In the genomic region with DNA sequence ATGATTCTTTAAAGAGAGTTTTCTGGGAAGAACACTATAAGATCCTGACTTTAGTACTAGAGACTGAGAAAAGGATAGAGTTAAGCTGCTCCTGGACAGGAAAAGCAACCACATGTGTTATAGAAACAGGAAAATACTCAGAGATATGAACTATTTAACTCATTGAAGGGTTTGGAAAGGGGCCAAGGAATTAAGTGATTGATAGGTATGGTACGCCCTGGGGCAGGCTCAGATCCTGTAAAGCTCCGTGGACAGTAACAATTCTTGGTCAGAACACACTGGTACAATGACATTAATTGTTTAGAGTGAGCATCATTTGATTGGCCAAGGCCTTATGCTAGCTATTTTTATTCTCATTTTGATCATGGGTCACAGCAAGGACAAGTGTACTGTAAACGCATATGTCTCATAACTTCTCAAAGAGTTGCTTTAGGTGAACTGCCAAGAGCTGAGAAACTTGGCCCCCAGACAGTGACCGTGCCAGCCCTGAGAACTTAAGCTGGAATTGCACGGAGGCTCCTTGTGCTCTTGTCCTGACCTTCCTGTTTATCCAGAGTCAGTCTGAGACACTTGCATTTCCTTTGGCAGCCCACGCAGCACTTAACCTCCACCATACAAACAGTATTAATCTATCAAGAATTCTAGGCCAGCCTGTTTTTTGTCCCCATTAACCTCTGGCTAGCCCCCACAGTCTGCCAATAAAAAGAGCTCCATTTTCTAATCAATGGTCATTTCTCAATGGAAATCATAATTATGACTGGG, we compare ENCODE assay signal across 25 mouse cellular contexts.
DNase-seq lines count a peak whose midpoint lies in the region; ATAC-seq and TF ChIP-seq lines count a peak whose summit lies in the region.
"Had no signal": no experiment of that assay in that cellular context is flagged by ENCODE, and none has a peak within 500 bp of the region (broad histone marks: within the 10 kb centered on the region; RNA-seq: fewer than 3 reads in every experiment).

No protein-coding gene starts in this region.

- peak; percentile 33 for ATAC-seq in lung, postnatal 0 days
- no peak for ATAC-seq in midbrain, embryonic 11.5 days (ENCODE audit: low FRiP score)
- ATAC-seq: inflammation-experienced regulatory T-cells, adult 6 months had no signal

- H3K27me3 ChIP-seq in lung, postnatal 0 days (replicated peaks; ENCODE audit: insufficient read depth, low read length), result no peaks in the 10 kb centered on the region
- no peaks in the 10 kb centered on the region for H3K27me3 ChIP-seq in midbrain, embryonic 11.5 days (ENCODE audit: control insufficient read depth, insufficient read depth, low read length)
- H3K27me3 ChIP-seq: CH12.LX; liver, embryonic 15.5 days; neural tube, embryonic 12.5 days had no signal

- no peak overlapping the region for H3K4me3 ChIP-seq in lung, postnatal 0 days (ENCODE audit: low read depth, low read length)
- H3K4me3 ChIP-seq in midbrain, embryonic 11.5 days (ENCODE audit: low read depth, low read length), result no peak overlapping the region
- H3K4me3 ChIP-seq: gastrocnemius, adult 2 months; heart, embryonic 15.5 days; liver, embryonic 15.5 days; megakaryocyte, embryonic 14.5 days; neural tube, embryonic 12.5 days had no signal

- TF ChIP-seq EP300 in lung, postnatal 0 days (IDR thresholded peaks at IDR 0.05), result no peak

- no peaks in the 10 kb centered on the region for H3K9me3 ChIP-seq in lung, postnatal 0 days (ENCODE audit: low read length)
- H3K9me3 ChIP-seq in midbrain, embryonic 11.5 days (ENCODE audit: control insufficient read depth, low read length), result no peaks in the 10 kb centered on the region
- H3K9me3 ChIP-seq: G1E; heart, embryonic 15.5 days; liver, embryonic 15.5 days; megakaryocyte, embryonic 14.5 days; neural tube, embryonic 12.5 days had no signal

- no peak overlapping the region for H3K4me2 ChIP-seq in lung, postnatal 0 days (replicated peaks; ENCODE audit: low read depth, low read length)
- H3K4me2 ChIP-seq in midbrain, embryonic 11.5 days, result no peak overlapping the region
- H3K4me2 ChIP-seq: heart, embryonic 15.5 days; hindbrain, embryonic 14.5 days; liver, embryonic 15.5 days; neural tube, embryonic 12.5 days had no signal

- 24% methylated on average over 6 of the region's 6 CpGs for WGBS in lung, postnatal 0 days
- 87% methylated on average over 6 of the region's 6 CpGs for WGBS in midbrain, embryonic 11.5 days

- H3K36me3 ChIP-seq in lung, postnatal 0 days (ENCODE audit: insufficient read depth, low read length), result no peaks in the 10 kb centered on the region
- no peaks in the 10 kb centered on the region for H3K36me3 ChIP-seq in midbrain, embryonic 11.5 days (ENCODE audit: control insufficient read depth, insufficient read depth, low read length)
- H3K36me3 ChIP-seq: G1E; heart, embryonic 15.5 days; liver, embryonic 15.5 days; neural tube, embryonic 12.5 days had no signal

- no peak overlapping the region for H3K9ac ChIP-seq in lung, postnatal 0 days (replicated peaks; ENCODE audit: low read depth)
- H3K9ac ChIP-seq in midbrain, embryonic 11.5 days (ENCODE audit: low read length), result no peak overlapping the region
- H3K9ac ChIP-seq: heart, embryonic 15.5 days; hindbrain, embryonic 14.5 days; liver, embryonic 15.5 days; neural tube, embryonic 12.5 days had no signal

- DNase-seq in gastrocnemius, adult 18-20 months (ENCODE audit: low spot score), result peak; percentile 22
- DNase-seq in gastrocnemius, postnatal 25 days, result no peak
- DNase-seq in lung, postnatal 0 days (ENCODE audit: low spot score), result no peak
- no peak for DNase-seq in lung, postnatal 36 days
- DNase-seq in kidney, postnatal 10 days, result peak; percentile 20
- DNase-seq in midbrain, embryonic 11.5 days (ENCODE audit: low spot score, missing footprints), result no peak
- DNase-seq in frontal cortex, postnatal 14 days (ENCODE audit: low spot score in 2 of 2), result no peak
- DNase-seq: B cell, adult 2 months; cerebellum, adult 11 months; cerebellum, adult 9-11 months; gastrocnemius, adult 2 months; heart, postnatal 36 days; layer of hippocampus, adult 9-11 months; lung, postnatal 14 days; midbrain, embryonic 14.5 days; right cerebral cortex, postnatal 14 days had no signal

- TF ChIP-seq CTCF in lung, postnatal 0 days (IDR thresholded peaks at IDR 0.05), result no peak

- no peaks in the 10 kb centered on the region for H3K4me1 ChIP-seq in lung, postnatal 0 days (ENCODE audit: insufficient read depth, low read depth, low read length)
- no peaks in the 10 kb centered on the region; the same call in 1 of the 2 replicates for H3K4me1 ChIP-seq in midbrain, embryonic 11.5 days (ENCODE audit: control insufficient read depth, insufficient read depth, low read length)
- H3K4me1 ChIP-seq: liver, embryonic 15.5 days; megakaryocyte, embryonic 14.5 days had no signal

- no peak overlapping the region for H3K27ac ChIP-seq in lung, postnatal 0 days (ENCODE audit: low read length)
- H3K27ac ChIP-seq in midbrain, embryonic 11.5 days (ENCODE audit: low read depth, low read length), result no peak overlapping the region
- H3K27ac ChIP-seq: gastrocnemius, adult 2 months; heart, embryonic 15.5 days; hindbrain, embryonic 14.5 days; liver, embryonic 15.5 days; neural tube, embryonic 12.5 days; stomach, postnatal 0 days had no signal

Comparison
In these comparisons a context has a peak if more than half of its experiments do, and no peak if none do; other contexts are left out.
1. DNase-seq: peak in gastrocnemius, adult 18-20 months (single experiment) and kidney, postnatal 10 days (single experiment); none in gastrocnemius, postnatal 25 days (single experiment), lung, postnatal 0 days (single experiment), lung, postnatal 36 days (single experiment), midbrain, embryonic 11.5 days (single experiment) and frontal cortex, postnatal 14 days (0 of 2).